Mouse (Mus musculus): ENCODE measurements around the gene C87436.

Gene C87436

GRCm38 (mm10) chr6:86431531-86431930 is 6.6 kb upstream of the C87436 start:
- no peak for DNase-seq

- no peak for DNase-seq
Measured at GRCm38 (mm10) chr6:86433696-86434095, 4.5 kb upstream of the C87436 start.

DNA sequence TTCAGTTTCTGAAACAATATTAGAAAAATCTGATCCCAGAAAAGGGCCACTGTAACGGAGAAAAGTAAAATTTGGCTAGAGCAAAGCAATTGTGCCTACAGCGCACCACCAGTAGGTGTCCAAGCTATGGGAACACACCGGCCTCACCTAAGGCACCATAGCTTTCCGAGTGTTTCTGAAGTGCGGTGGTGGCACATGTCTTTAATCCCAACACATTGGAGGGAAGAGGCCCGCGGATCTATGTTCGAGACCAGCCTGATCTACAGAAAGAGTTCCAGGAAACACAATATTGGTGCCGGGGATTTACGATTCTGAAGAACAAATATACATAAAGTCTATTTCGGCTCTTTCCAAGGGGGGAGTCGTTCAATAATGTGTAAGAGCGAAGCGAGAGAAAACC is 463 bp upstream of the C87436 start:
- DNase-seq = peak; percentile 63 to 64

DNA sequence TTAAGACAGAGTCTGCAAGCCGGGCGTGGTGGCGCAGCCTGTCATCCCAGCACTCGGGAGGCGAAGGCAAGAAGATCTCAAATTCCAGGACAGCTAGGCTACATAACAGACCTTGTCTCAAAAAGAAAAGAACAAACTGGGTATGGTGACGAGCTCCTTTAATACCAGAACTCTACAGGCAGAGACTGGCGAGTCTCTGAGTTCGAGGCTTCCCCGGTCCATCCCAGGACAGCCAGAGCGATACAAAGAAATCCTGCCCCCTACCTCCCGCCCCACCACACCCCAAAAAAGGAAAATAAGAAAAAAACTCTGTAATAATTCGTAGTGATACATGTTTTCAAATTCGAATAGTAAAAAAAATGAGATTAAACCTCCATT is 934 bp downstream of the C87436 start:
- DNase-seq = no peak

GRCm38 (mm10) chr6:86439531-86439930 is 1.4 kb downstream of the C87436 start:
- no peak for DNase-seq

DNA sequence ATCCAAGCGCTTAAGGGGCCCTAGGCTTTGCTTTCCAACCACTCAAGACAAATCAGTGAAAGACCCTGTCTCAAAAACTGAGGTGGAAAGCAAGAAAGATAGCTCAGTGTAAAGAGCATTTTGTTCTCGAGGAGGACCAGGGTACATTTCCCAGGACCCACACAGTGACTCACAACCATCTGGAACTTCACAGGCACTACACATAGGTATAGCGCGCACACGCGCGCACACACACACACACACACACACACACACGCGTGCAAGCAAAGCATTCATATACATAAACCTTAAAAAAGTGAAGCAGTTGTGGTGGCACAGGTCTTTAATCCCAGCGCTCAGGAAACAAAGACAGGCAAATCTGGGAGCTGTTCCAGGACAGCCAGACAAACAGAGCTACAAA is 3.4 kb downstream of the C87436 start:
- DNase-seq = no peak

- DNase-seq = no peak
Measured at GRCm38 (mm10) chr6:86445551-86445950, 7.4 kb downstream of the C87436 start.

- no peak for DNase-seq
Measured at GRCm38 (mm10) chr6:86446927-86447568, 8.9 kb downstream of the C87436 start.

- DNase-seq = no peak
Measured at GRCm38 (mm10) chr6:86456727-86457126, 18.6 kb downstream of the C87436 start.

- no peak for DNase-seq
Measured at GRCm38 (mm10) chr6:86463079-86463478, 24.9 kb downstream of the C87436 start.

GRCm38 (mm10) chr6:86471317-86471716 is 33.1 kb downstream of the C87436 start:
- DNase-seq = no peak

GRCm38 (mm10) chr6:86471760-86472099 is 33.6 kb downstream of the C87436 start:
- DNase-seq = no peak

DNA sequence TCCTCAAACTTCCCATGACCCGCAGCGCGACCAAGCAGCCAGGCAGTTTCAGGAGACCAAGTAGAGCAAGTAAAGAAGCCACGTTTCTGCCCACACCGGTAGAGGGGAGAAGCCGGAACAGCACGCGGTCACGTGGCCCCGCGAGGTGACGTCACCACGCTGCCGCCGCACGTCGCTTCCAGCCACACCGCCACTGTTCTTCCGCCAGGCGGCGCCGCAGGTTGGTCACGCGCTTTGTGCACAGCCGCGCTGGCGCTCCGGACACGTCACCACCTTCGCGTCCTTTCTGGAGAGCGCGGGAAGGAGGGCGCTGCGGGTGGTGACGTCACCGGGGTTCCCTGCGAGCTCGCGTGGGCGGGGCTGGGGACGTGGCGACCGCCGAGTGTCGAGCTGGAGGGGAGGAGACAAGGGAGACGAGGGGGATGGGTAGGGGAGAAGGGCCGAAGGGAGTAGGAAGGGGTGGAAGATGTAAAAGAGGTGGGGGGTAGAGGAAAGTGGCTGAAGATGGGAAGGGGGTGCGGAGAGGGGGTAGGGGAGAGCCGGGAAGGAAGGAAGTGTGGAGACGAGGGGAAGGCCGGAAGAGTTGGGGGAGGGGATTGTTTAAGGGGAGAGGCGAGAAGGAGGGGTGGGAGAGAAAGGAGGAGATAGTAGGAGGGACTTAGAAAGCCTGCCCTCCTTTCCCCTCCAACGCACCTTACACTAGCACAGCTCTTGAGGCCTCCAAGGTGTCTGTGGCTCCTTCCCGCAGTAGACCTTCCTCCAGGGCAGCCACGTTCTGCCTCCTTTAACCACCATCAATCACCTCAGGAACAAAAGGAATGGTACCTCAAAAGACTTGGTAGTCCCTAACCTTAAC is 34.2 kb downstream of the C87436 start:
- peak; percentile 99 for DNase-seq

DNA sequence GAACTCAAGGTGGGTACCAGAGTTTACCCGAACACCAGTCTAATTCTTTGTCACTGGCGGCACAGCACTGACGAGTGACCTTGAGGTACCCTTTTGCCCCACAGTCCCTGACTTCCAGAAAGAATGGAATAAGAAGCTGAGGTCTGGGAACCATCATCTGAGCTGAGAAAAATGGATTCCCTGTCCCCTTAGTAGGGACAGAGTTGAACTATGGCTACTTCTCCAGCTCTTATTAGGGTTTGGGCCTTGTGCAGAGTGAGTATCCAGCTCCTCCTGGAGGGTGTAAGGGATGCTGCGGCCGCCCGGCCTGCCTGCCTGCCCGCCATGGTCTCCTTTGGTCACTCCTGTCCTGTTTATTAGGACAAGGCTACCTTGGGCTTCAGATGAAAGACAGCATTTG is 34.9 kb downstream of the C87436 start:
- DNase-seq = no peak

GRCm38 (mm10) chr6:86474072-86474471 is 35.9 kb downstream of the C87436 start:
- no peak for DNase-seq

DNA sequence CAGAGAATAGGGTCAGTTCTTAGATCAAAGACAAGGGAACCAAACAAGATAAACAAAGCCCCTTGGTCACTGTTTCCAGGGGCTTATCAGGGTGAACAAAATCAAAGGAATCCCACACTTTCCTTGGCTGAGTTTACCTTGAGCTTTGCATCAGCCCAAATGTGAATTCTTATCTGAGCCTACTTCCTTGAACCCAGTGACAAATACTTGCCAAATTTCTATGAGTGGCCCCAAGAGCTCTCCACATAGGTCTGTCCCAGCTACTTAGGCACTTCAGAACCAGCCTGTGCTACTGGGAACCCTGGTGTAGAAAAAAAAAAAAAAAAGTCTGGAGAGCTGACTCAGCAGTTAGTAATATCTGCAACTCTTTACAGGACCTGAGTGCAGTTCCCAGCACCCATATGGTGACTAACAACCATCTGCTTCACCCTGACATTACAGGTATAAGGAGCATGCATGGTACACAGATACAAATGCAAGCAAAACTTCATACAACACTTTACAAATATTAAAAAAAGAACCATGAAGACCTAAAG is 36.5 kb downstream of the C87436 start:
- DNase-seq = peak in 1 of 2 experiments; percentile 52

DNA sequence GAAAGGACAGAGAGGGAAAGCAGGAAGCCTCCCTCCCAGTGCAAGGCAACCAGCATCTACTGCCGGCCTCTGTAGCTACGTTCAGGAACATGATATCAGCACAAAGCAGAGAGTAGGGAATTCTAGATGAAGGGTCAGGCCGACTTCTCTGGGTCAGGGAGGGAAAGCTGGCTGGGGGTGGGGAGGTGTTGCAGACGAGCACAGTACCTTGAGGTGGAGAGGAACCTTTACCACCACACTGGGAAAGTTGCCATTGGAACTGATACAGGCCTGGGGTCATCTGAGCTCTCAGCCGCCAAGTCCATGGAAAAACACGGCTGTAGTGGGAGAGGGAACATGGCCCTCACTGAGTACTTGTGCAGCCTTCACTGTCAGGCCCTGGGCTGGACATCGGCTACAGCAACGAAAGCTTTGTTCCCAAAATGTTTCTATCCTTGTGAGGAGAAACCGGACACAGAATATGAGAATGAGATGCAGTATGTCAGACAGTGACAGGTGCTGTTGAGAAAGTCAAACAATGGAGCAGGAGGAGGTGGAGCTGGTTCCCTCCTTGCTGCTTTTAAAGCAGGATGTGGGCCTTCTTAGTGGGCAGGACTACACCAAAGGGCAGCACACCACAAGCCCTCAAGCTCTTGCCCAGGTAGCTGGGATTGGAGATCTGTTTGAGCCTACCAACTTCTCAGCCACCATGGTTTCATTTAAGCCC is 37.4 kb downstream of the C87436 start:
- no peak for DNase-seq

DNA sequence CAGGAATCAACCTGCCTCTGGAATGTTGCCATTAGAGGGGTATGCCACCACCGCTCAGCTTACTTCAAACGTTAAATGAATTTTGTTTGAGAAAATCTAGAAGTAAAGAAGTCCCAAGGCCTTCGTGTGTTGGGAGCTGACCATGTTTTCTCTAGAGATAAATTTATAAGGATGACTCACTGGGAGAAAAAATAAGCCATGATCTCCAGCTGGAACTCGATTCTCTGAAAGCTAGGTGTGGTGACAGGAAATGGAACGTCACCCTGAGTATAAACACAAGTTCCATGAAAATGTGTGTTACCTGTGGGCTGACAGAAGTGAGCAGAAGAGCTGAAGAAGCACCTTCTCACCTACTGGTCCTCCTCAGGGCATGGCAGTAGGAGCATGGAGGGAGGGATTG is 38.8 kb downstream of the C87436 start:
- no peak for DNase-seq

DNA sequence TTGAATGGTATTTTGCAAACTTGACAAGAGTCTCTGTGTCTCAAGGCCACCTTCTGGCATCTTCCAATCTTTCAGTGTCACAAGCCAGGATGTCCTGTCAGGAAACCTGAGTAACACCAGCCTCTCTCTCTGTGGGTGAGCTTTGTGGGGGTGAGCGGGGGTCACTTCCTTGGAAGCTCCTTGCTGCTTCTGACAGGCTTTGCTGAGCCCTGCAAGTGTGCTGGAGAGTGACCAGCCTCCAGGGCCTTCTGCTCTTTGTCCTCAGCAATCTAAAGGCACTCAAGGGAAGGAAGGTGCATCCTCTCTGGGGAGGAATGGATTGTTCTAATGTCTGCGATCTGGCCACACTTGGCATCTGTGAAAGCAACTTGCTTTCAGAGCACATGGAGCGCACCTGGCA is 41.1 kb downstream of the C87436 start:
- no peak for DNase-seq

- no peak for DNase-seq
Measured at GRCm38 (mm10) chr6:86479816-86480188, 41.6 kb downstream of the C87436 start.

DNA sequence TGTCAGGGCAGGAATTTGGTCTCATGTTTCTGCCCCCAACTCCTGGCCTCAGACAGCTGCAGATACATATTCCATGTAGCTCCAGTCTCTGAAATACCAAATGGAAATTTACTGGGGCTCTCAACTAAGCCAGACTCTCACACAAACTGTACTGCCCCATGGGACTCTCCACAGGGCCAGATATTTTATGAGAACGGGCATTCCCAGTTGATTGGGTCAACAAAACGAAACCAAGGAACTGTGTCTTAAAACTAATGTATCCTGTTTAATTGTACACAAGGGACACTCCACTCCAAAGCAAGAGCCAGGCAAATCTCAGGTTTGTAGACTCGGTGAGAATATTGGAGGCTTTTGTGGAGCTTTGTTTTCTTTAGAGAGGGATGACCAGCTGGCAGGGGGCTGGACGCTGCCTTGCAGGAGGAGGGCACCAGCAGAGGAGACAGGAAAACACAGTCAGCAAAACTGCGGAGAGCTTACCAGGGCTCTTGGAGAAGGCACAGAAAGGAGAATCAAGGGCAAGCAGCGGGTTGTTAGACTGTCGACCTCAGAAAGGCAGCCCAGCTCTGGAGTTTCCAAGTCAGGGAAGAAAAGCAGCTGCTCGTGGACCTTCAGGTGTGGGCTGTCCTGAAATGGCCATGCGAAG is 42.1 kb downstream of the C87436 start:
- peak; percentile 43 to 45 for DNase-seq

GRCm38 (mm10) chr6:86481871-86482270 is 43.7 kb downstream of the C87436 start:
- no peak for DNase-seq

Data from lung, adult 18-20 months (tissue).